19 mouse cellular contexts compared by ENCODE assay signal in the genomic region with DNA sequence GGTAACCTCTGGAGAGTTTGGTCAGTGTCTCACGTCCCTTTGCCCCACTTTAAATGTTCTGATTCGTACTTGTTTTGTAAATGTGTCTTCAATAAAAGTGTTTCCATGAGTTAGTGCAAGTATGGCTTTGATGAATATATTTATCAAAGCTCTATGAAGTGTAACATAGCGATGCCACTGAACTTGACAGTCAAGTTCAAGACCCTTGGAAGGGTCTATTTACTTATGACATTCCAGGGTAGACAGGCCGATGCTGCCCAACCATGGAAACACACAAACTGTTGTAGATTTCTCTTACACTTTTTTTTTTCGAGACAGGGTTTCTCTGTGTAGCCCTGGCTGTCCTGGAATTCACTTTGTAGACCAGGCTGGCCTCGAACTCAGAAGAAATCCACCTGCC.
"Had no signal": no experiment of that assay in that cellular context is flagged by ENCODE, and none has a peak within 500 bp of the region (broad histone marks: within the 10 kb centered on the region; RNA-seq: fewer than 3 reads in every experiment).

No protein-coding gene starts in this region.

- H3K4me3 ChIP-seq: limb, embryonic 15.5 days; liver, embryonic 12.5 days; midbrain, embryonic 10.5 days; midbrain, embryonic 12.5 days; myocyte; neural tube, embryonic 13.5 days; neural tube, embryonic 15.5 days had no signal

- H3K4me2 ChIP-seq: limb, embryonic 15.5 days; liver, embryonic 12.5 days; lung, embryonic 14.5 days; midbrain, embryonic 12.5 days; neural tube, embryonic 13.5 days; neural tube, embryonic 15.5 days had no signal

- H3K9ac ChIP-seq: limb, embryonic 15.5 days; liver, embryonic 12.5 days; liver, embryonic 14.5 days; lung, embryonic 14.5 days; midbrain, embryonic 12.5 days; neural tube, embryonic 13.5 days; neural tube, embryonic 15.5 days had no signal

- H3K9me3 ChIP-seq: limb, embryonic 15.5 days; liver, embryonic 12.5 days; midbrain, embryonic 10.5 days; midbrain, embryonic 12.5 days; neural tube, embryonic 13.5 days; neural tube, embryonic 15.5 days had no signal

- ATAC-seq: liver, embryonic 12.5 days; midbrain, embryonic 16.5 days had no signal

- H3K27ac ChIP-seq: limb, embryonic 15.5 days; liver, embryonic 12.5 days; liver, embryonic 14.5 days; macrophage; midbrain, embryonic 10.5 days; midbrain, embryonic 12.5 days; neural tube, embryonic 13.5 days; neural tube, embryonic 15.5 days had no signal

- DNase-seq: lung, embryonic 14.5 days; retina, postnatal 1 day; right cerebral cortex, adult 18-20 months; right cerebral cortex, postnatal 25 days; right cerebral cortex, postnatal 4 days; spleen, adult 18-20 months; thymus, adult 18-20 months; thymus, postnatal 14 days; thymus, postnatal 36 days had no signal

- H3K36me3 ChIP-seq: liver, embryonic 12.5 days; midbrain, embryonic 10.5 days; midbrain, embryonic 12.5 days; neural tube, embryonic 13.5 days; neural tube, embryonic 15.5 days had no signal

- H3K27me3 ChIP-seq: limb, embryonic 15.5 days; liver, embryonic 12.5 days; neural tube, embryonic 13.5 days; neural tube, embryonic 15.5 days had no signal
